Mouse (Mus musculus): ENCODE measurements around the gene Ccdc148. TPM values are rescaled to one million over a fixed set of nuclear protein-coding genes. Genes with fewer than 3 reads are reported as not detected.
A peak's percentile ranks its signal among the peaks of the same experiment; 100 is the strongest.

Ccdc148 gene
- 0.58 and 0.75 TPM in 2 replicates for polyA plus RNA-seq (2015; fragmentation: Nextera tagmentation; extraction: Ambion mirVana)

GRCm38 (mm10) chr2:59160605-59160963 lies at the start of gene Ccdc148, which contains the start of gene Pkp4:
Ccdc148 (minus strand) TSS chr2:59160683.
Pkp4 (plus strand) TSS chr2:59160850.
- ATAC-seq: peak; percentile 93
- peak within 1 kb of the TSS; percentile 87 for H3K27ac ChIP-seq (ENCODE audit: low read depth)
- H3K4me2 ChIP-seq (ENCODE audit: low read depth, low read length): peak within 1 kb of the TSS; percentile 92
- peak within 1 kb of the TSS; percentile 85 for H3K9ac ChIP-seq (replicated peaks)
- 4% methylated on average over 18 of the region's 37 CpGs for WGBS (ENCODE audit: insufficient replicate concordance)
- H3K27me3 ChIP-seq (ENCODE audit: insufficient read depth, low read length): no peaks in the 10 kb centered on the region
- DNase-seq: peak; percentile 90
- peak within 1 kb of the TSS; percentile 84 for H3K4me3 ChIP-seq (ENCODE audit: low read depth, low read length)
- H3K9me3 ChIP-seq (ENCODE audit: low read length): no peaks in the 10 kb centered on the region
- peaks cover 7% of the 10 kb centered on the region for H3K4me1 ChIP-seq (ENCODE audit: insufficient read depth)
- no peaks in the 10 kb centered on the region for H3K36me3 ChIP-seq (replicated peaks; ENCODE audit: insufficient read depth, low read length)
- TF ChIP-seq CTCF (IDR thresholded peaks at IDR 0.05; ENCODE audit: low read depth) (no peak), EP300 (IDR thresholded peaks at IDR 0.05; ENCODE audit: low read depth) (no peak)

DNA sequence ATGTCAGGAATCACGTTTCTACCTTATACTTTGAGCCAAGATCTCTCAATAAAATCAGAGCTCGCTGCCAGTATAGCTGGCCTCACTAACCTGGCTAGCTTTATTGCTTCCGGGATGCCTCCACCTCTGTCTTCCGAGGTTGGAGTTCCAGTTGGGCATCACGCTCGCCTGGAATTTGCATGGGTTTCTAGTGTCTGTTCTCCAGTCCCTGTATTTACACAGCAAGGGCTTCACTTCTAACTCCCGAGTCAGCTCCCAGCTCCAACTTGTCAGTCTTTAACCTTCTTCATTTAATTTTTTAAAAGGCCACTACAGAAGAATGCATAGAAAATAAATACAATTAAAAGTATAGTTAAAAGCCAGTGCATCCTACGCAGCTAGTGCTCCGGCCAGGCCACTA lies 47.8 kb upstream of the Ccdc148 start:
- no peak for TF ChIP-seq EP300 (IDR thresholded peaks at IDR 0.05; ENCODE audit: low read depth)
- no peak for TF ChIP-seq CTCF (IDR thresholded peaks at IDR 0.05; ENCODE audit: low read depth)
- 63% methylated on average over 9 of the region's 9 CpGs for whole genome bisulfite sequencing (ENCODE audit: insufficient replicate concordance)
- H3K36me3 ChIP-seq (replicated peaks; ENCODE audit: insufficient read depth, low read length): no peaks in the 10 kb centered on the region
- DNase-seq (no peak), ATAC-seq (no peak)
- H3K27ac ChIP-seq (ENCODE audit: low read depth): 0 out of 2 replicates have a peak overlapping the region, but pooled peaks have one; percentile 16
- no peaks in the 10 kb centered on the region for H3K9me3 ChIP-seq (ENCODE audit: low read length)
- no peak overlapping the region for H3K4me3 ChIP-seq (ENCODE audit: low read depth, low read length)
- no peaks in the 10 kb centered on the region for H3K27me3 ChIP-seq (ENCODE audit: insufficient read depth, low read length)
- peaks cover 13% of the 10 kb centered on the region for H3K4me1 ChIP-seq (ENCODE audit: insufficient read depth)
- no peak overlapping the region; the same call in 1 of the 2 replicates for H3K4me2 ChIP-seq (ENCODE audit: low read depth, low read length)
- no peak overlapping the region for H3K9ac ChIP-seq (replicated peaks)

DNA sequence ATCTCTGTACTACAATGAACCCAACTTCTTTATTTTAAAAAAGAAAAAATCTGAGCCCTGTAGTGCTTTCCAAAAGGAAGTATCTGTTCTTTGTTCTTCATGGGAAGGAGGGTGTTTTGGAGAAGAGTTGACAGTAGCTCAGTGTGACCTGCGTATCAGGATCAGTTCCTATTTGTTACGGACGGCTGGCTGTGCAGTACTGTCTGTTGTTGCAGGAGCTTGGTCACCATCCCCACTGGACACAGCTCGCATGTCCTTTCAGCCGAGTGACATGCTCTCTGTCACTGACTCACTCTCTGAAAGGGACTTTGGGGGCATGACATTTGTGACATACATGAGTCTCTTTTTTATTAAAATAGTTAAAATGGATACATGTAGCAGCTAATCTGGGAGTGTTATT lies 47.2 kb upstream of the Ccdc148 start:
- H3K4me3 ChIP-seq (ENCODE audit: low read depth, low read length): no peak overlapping the region
- peak overlapping the region; percentile 16; the same call in 1 of the 2 replicates for H3K27ac ChIP-seq (ENCODE audit: low read depth)
- H3K36me3 ChIP-seq (replicated peaks; ENCODE audit: insufficient read depth, low read length): no peaks in the 10 kb centered on the region
- TF ChIP-seq EP300 (IDR thresholded peaks at IDR 0.05; ENCODE audit: low read depth) (no peak), CTCF (IDR thresholded peaks at IDR 0.05; ENCODE audit: low read depth) (no peak)
- ATAC-seq: peak; percentile 26; the same call in 1 of the 2 replicates
- no peak overlapping the region for H3K4me2 ChIP-seq (ENCODE audit: low read depth, low read length)
- peaks cover 11% of the 10 kb centered on the region for H3K4me1 ChIP-seq (ENCODE audit: insufficient read depth)
- no peaks in the 10 kb centered on the region for H3K9me3 ChIP-seq (ENCODE audit: low read length)
- 45% methylated on average over 5 of the region's 5 CpGs for WGBS (ENCODE audit: insufficient replicate concordance)
- DNase-seq: no peak
- no peak overlapping the region for H3K9ac ChIP-seq (replicated peaks)
- H3K27me3 ChIP-seq (ENCODE audit: insufficient read depth, low read length): no peaks in the 10 kb centered on the region

DNA sequence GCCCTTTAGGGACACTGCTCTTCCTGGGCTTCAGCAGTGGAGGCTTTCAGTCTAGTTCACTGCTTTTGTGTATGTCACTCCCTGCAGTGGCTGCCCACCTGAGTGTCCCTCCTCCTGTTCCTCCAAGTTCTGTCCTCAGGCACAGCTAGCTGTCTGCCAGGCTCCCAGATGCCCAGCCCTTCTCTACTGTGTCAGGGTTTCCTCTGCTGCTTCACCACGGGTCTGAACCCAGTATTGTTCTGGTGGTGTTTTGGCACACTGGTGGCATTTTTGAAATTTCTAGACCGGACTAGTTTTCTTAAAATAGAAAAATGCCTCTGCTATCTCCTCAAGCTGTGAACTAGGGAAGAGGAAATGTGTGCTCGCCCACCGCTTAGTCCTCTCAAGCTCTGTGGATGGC lies 46.8 kb upstream of the Ccdc148 start:
- no peaks in the 10 kb centered on the region for H3K36me3 ChIP-seq (replicated peaks; ENCODE audit: insufficient read depth, low read length)
- H3K27ac ChIP-seq (ENCODE audit: low read depth): 0 out of 2 replicates have a peak overlapping the region, but pooled peaks have one; percentile 22
- TF ChIP-seq EP300 (IDR thresholded peaks at IDR 0.05; ENCODE audit: low read depth) (no peak), CTCF (IDR thresholded peaks at IDR 0.05; ENCODE audit: low read depth) (no peak)
- no peak overlapping the region for H3K4me3 ChIP-seq (ENCODE audit: low read depth, low read length)
- no peaks in the 10 kb centered on the region for H3K27me3 ChIP-seq (ENCODE audit: insufficient read depth, low read length)
- no peak overlapping the region for H3K9ac ChIP-seq (replicated peaks)
- H3K9me3 ChIP-seq (ENCODE audit: low read length): no peaks in the 10 kb centered on the region
- WGBS (ENCODE audit: insufficient replicate concordance): 40% methylated on average over 4 of the region's 4 CpGs
- H3K4me2 ChIP-seq (ENCODE audit: low read depth, low read length): no peak overlapping the region
- ATAC-seq (no peak), DNase-seq (no peak)
- H3K4me1 ChIP-seq (ENCODE audit: insufficient read depth): peaks cover 10% of the 10 kb centered on the region

DNA sequence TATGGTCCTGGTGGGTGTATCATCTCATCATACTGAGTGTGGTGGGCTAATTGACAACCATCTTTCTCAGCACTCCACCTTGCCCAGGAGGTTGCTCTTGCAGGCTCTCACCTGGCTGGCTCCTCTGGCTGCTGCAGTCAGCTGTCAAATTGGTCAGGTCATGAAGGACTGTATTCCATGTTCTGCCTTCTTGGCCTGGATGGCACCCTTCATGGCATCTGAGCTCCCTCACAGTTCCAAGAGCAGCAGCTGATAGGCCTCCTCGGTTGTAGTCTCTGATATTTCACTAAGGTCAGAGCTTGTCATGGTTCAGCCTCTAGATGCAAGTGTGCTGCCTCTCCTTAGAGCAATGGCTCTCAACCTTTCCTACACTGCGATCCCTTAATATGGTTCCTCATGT lies 45.7 kb upstream of the Ccdc148 start:
- H3K4me2 ChIP-seq (ENCODE audit: low read depth, low read length): no peak overlapping the region
- 73% methylated on average over 2 of the region's 2 CpGs for WGBS (ENCODE audit: insufficient replicate concordance)
- no peak for TF ChIP-seq EP300 (IDR thresholded peaks at IDR 0.05; ENCODE audit: low read depth)
- no peak for TF ChIP-seq CTCF (IDR thresholded peaks at IDR 0.05; ENCODE audit: low read depth)
- H3K9ac ChIP-seq (replicated peaks): no peak overlapping the region
- H3K4me1 ChIP-seq (ENCODE audit: insufficient read depth): peaks cover 8% of the 10 kb centered on the region
- no peak overlapping the region for H3K4me3 ChIP-seq (ENCODE audit: low read depth, low read length)
- H3K36me3 ChIP-seq (replicated peaks; ENCODE audit: insufficient read depth, low read length): no peaks in the 10 kb centered on the region
- ATAC-seq (no peak), DNase-seq (no peak)
- no peak overlapping the region for H3K27ac ChIP-seq (ENCODE audit: low read depth)
- H3K27me3 ChIP-seq (ENCODE audit: insufficient read depth, low read length): no peaks in the 10 kb centered on the region
- H3K9me3 ChIP-seq (ENCODE audit: low read length): no peaks in the 10 kb centered on the region

DNA sequence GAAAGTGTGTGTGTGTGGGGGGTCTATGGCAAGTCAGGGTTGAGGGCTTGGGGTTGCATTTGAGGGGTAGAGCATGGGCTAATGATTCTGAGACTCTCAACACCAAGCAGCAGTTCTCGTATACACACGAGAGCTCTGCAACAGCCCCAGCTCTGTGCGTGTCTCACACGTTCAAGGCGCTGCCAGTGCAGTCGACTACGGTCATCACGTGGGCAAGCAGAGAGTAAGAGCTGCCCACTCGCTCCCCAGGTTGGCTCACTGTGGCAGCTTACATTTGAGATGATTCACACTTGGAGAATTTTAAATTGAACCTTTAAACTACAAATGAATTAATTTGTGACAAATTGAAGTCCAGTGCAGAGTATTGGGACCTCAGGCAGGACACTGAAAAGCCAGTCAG lies 44.6 kb upstream of the Ccdc148 start:
- 87% methylated on average over 9 of the region's 9 CpGs for WGBS (ENCODE audit: insufficient replicate concordance)
- ATAC-seq (no peak), DNase-seq (no peak)
- no peak overlapping the region for H3K4me2 ChIP-seq (ENCODE audit: low read depth, low read length)
- H3K27ac ChIP-seq (ENCODE audit: low read depth): no peak overlapping the region
- H3K9me3 ChIP-seq (ENCODE audit: low read length): no peaks in the 10 kb centered on the region
- peaks cover 8% of the 10 kb centered on the region for H3K4me1 ChIP-seq (ENCODE audit: insufficient read depth)
- H3K27me3 ChIP-seq (ENCODE audit: insufficient read depth, low read length): no peaks in the 10 kb centered on the region
- TF ChIP-seq CTCF (IDR thresholded peaks at IDR 0.05; ENCODE audit: low read depth): no peak
- no peaks in the 10 kb centered on the region for H3K36me3 ChIP-seq (replicated peaks; ENCODE audit: insufficient read depth, low read length)
- no peak overlapping the region for H3K4me3 ChIP-seq (ENCODE audit: low read depth, low read length)
- H3K9ac ChIP-seq (replicated peaks): no peak overlapping the region

Data from liver, postnatal 0 days (tissue).